Mouse (Mus musculus): ENCODE measurements around the gene Stab1. TPM values are rescaled to one million over a fixed set of nuclear protein-coding genes. Genes with fewer than 3 reads are reported as not detected.
A peak's percentile ranks its signal among the peaks of the same experiment; 100 is the strongest.

Stab1 gene
- polyA plus RNA-seq, 1 experiment: 0.08 TPM

- TF ChIP-seq GATA1 (IDR thresholded peaks at IDR 0.05; ENCODE audit: low read length) (no peak), TAL1 (IDR thresholded peaks at IDR 0.05; ENCODE audit: low read length) (no peak)
- Histone ChIP-seq H3K4me3 (replicated peaks) (peak overlapping the region; percentile 27), H3K9me3 (ENCODE audit: control insufficient read depth, low read length) (no peaks in the 10 kb centered on the region), H3K36me3 (ENCODE audit: control insufficient read depth) (peaks cover 63% of the 10 kb centered on the region), H3K4me1 (ENCODE audit: control insufficient read depth) (peaks cover 56% of the 10 kb centered on the region), H3K27me3 (ENCODE audit: control insufficient read depth) (no peaks in the 10 kb centered on the region)
These were observed 43.0 kb downstream of the Stab1 start for GRCm38 (mm10) chr14:31125106-31126075.

GRCm38 (mm10) chr14:31115522-31115921 is 52.9 kb downstream of the Stab1 start:
- H3K36me3 ChIP-seq (ENCODE audit: control insufficient read depth): peaks cover 98% of the 10 kb centered on the region
- TF ChIP-seq GATA1 (IDR thresholded peaks at IDR 0.05; ENCODE audit: low read length) (no peak), TAL1 (IDR thresholded peaks at IDR 0.05; ENCODE audit: low read length) (no peak)
- H3K27me3 ChIP-seq (ENCODE audit: control insufficient read depth): no peaks in the 10 kb centered on the region

GRCm38 (mm10) chr14:31114011-31114410 is 54.4 kb downstream of the Stab1 start:
- TF ChIP-seq TAL1 (IDR thresholded peaks at IDR 0.05; ENCODE audit: low read length) (no peak), GATA1 (IDR thresholded peaks at IDR 0.05; ENCODE audit: low read length) (no peak)
- Histone ChIP-seq H3K9me3 (ENCODE audit: control insufficient read depth, low read length) (no peaks in the 10 kb centered on the region), H3K27me3 (ENCODE audit: control insufficient read depth) (no peaks in the 10 kb centered on the region), H3K4me1 (ENCODE audit: control insufficient read depth) (peaks cover 38% of the 10 kb centered on the region), H3K36me3 (ENCODE audit: control insufficient read depth) (peaks cover 99% of the 10 kb centered on the region), H3K4me3 (replicated peaks) (no peak overlapping the region)

More at GRCm38 (mm10) chr14:31115522-31115921, 52.9 kb downstream of the Stab1 start:
- Histone ChIP-seq H3K9me3 (ENCODE audit: control insufficient read depth, low read length) (no peaks in the 10 kb centered on the region), H3K4me3 (replicated peaks) (no peak overlapping the region), H3K4me1 (ENCODE audit: control insufficient read depth) (peaks cover 25% of the 10 kb centered on the region)

DNA sequence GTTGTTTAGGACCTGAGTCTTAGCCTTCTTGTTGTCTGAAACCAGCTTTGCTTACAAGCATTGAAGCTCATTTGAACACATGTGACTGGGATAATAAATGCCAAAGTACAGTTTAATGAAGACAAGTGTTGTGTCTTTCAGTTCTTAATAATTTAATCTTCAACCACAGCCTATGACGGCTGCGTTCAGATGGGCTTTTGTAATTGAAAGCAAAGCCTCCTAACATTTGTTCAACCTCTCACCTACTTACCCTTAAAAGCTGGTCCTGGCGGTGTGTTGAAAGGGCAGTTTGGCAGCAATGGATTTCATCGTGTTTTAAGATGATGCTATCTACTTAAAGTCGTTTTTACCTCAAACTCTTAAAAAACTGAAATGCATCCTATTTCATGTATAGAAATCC is 56.3 kb downstream of the Stab1 start:
- peaks cover 38% of the 10 kb centered on the region for H3K4me1 ChIP-seq (ENCODE audit: control insufficient read depth)
- TF ChIP-seq TAL1 (IDR thresholded peaks at IDR 0.05; ENCODE audit: low read length) (no peak), GATA1 (IDR thresholded peaks at IDR 0.05; ENCODE audit: low read length) (no peak)
- no peak overlapping the region for H3K4me3 ChIP-seq (replicated peaks)
- H3K27me3 ChIP-seq (ENCODE audit: control insufficient read depth): no peaks in the 10 kb centered on the region
- H3K9me3 ChIP-seq (ENCODE audit: control insufficient read depth, low read length): no peaks in the 10 kb centered on the region
- peaks cover 100% of the 10 kb centered on the region for H3K36me3 ChIP-seq (ENCODE audit: control insufficient read depth)

DNA sequence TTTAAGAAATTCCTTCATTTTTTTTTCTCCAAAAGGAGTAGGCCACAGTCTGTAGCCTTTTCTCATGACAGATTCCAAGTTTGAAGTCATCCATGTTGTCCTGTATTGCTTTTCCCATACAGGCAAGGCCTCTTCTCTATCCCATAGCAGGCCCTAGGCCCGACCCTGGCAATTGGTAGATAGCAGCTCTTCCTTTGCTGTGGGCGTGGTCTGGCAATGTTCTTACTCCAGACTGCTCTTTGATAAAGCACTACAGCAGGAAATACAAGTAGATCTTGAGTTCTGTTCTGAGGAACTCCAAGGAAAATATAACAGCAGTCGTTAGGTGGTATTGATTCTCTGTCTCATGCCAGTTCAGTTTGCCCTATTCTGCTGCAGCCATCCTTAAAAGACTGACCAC is 57.8 kb downstream of the Stab1 start:
- H3K4me3 ChIP-seq (replicated peaks): no peak overlapping the region
- H3K27me3 ChIP-seq (ENCODE audit: control insufficient read depth): no peaks in the 10 kb centered on the region
- peaks cover 38% of the 10 kb centered on the region for H3K4me1 ChIP-seq (ENCODE audit: control insufficient read depth)
- peaks cover 100% of the 10 kb centered on the region for H3K36me3 ChIP-seq (ENCODE audit: control insufficient read depth)
- TF ChIP-seq TAL1 (IDR thresholded peaks at IDR 0.05; ENCODE audit: low read length) (peak; percentile 54; the same call in 2 of the 3 replicates), GATA1 (IDR thresholded peaks at IDR 0.05; ENCODE audit: low read length) (0 out of 2 replicates have a peak, but pooled peaks have one; percentile 18)
- H3K9me3 ChIP-seq (ENCODE audit: control insufficient read depth, low read length): no peaks in the 10 kb centered on the region

GRCm38 (mm10) chr14:31105156-31105555 is 63.3 kb downstream of the Stab1 start:
- no peak for TF ChIP-seq GATA1 (IDR thresholded peaks at IDR 0.05; ENCODE audit: low read length)
- TF ChIP-seq TAL1 (IDR thresholded peaks at IDR 0.05; ENCODE audit: low read length): no peak
- peaks cover 93% of the 10 kb centered on the region for H3K36me3 ChIP-seq (ENCODE audit: control insufficient read depth)
- no peaks in the 10 kb centered on the region for H3K27me3 ChIP-seq (ENCODE audit: control insufficient read depth)
- no peak overlapping the region for H3K4me3 ChIP-seq (replicated peaks)
- peaks cover 15% of the 10 kb centered on the region for H3K4me1 ChIP-seq (ENCODE audit: control insufficient read depth)
- H3K9me3 ChIP-seq (ENCODE audit: control insufficient read depth, low read length): no peaks in the 10 kb centered on the region

- no peak for TF ChIP-seq GATA1 (IDR thresholded peaks at IDR 0.05; ENCODE audit: low read length)
- no peak for TF ChIP-seq TAL1 (IDR thresholded peaks at IDR 0.05; ENCODE audit: low read length)
- Histone ChIP-seq H3K36me3 (ENCODE audit: control insufficient read depth) (peaks cover 95% of the 10 kb centered on the region), H3K27me3 (ENCODE audit: control insufficient read depth) (no peaks in the 10 kb centered on the region), H3K9me3 (ENCODE audit: control insufficient read depth, low read length) (no peaks in the 10 kb centered on the region), H3K4me3 (replicated peaks) (no peak overlapping the region), H3K4me1 (ENCODE audit: control insufficient read depth) (peaks cover 18% of the 10 kb centered on the region)
These were observed 78.5 kb downstream of the Stab1 start for GRCm38 (mm10) chr14:31089918-31090317.

Other genes starting within 250 kb of the Stab1 start
- gene Itih3, start 244.9 kb downstream of the Stab1 start, polyA plus RNA-seq (2012): 0.02 TPM in 1 of 2 replicates, not detected in the other
- gene Itih1, start 225.4 kb downstream of the Stab1 start, polyA plus RNA-seq (2012): not detected in 2 replicates
- 0.05 and 0.07 TPM in 2 replicates for gene Nek4, start 217.3 kb downstream of the Stab1 start, polyA plus RNA-seq (2012)
- gene Glt8d1, start 167.2 kb downstream of the Stab1 start, polyA plus RNA-seq (2012): 0.10 and 0.19 TPM in 2 replicates
- gene Spcs1, start 167.0 kb downstream of the Stab1 start, polyA plus RNA-seq (2012): 5.2 and 5.8 TPM in 2 replicates
- 1.2 and 1.6 TPM in 2 replicates for gene Pbrm1, start 149.5 kb downstream of the Stab1 start, polyA plus RNA-seq (2012)
- 0.74 and 1.2 TPM in 2 replicates for gene Gnl3, start 149.5 kb downstream of the Stab1 start, polyA plus RNA-seq (2012)
- 9.0 and 10.3 TPM in 2 replicates for gene Smim4, start 39.7 kb downstream of the Stab1 start, polyA plus RNA-seq (2012)
- gene Nt5dc2, start 37.6 kb downstream of the Stab1 start, polyA plus RNA-seq (2012): 16.8 and 31.6 TPM in 2 replicates
- gene Tnnc1, start 39.7 kb upstream of the Stab1 start, polyA plus RNA-seq (2012): 0.14 and 0.18 TPM in 2 replicates
- 8.6 and 10.6 TPM in 2 replicates for gene Nisch, start 48.3 kb upstream of the Stab1 start, polyA plus RNA-seq (2012)
- gene Sema3g, start 49.2 kb upstream of the Stab1 start, polyA plus RNA-seq (2012): not detected in 2 replicates
- gene Phf7, start 82.7 kb upstream of the Stab1 start, polyA plus RNA-seq (2012): 0.21 and 0.27 TPM in 2 replicates
- 6.7 and 6.9 TPM in 2 replicates for gene Bap1, start 82.8 kb upstream of the Stab1 start, polyA plus RNA-seq (2012)
- 0.01 TPM in 1 of 2 replicates, not detected in the other for gene Dnah1, start 155.3 kb upstream of the Stab1 start, polyA plus RNA-seq (2012)
- gene Capn7, start 168.0 kb upstream of the Stab1 start, polyA plus RNA-seq (2012): 0.11 and 0.19 TPM in 2 replicates